Mouse (Mus musculus): ENCODE data around the gene Rhof. TPM values are rescaled to one million over a fixed set of nuclear protein-coding genes. Genes with fewer than 3 reads are reported as not detected.

Rhof gene
- polyA plus RNA-seq (2014; fragmentation: Nextera tagmentation; extraction: Ambion mirVana) = 2.0 and 3.2 TPM in 2 replicates

- peaks cover 13% of the 10 kb centered on the region; the same call in 1 of the 2 replicates for H3K36me3 ChIP-seq (ENCODE audit: control insufficient read depth, insufficient read depth, low read length)
- peak within 1 kb of the TSS; percentile 69; the same call in 1 of the 2 replicates for H3K27ac ChIP-seq (ENCODE audit: low read depth, low read length)
- WGBS = 4% methylated on average over 42 of the region's 44 CpGs
Measured at GRCm38 (mm10) chr5:123132308-123133071, at the start of gene Rhof. TSS of gene Rhof (minus strand) at chr5:123132692.

GRCm38 (mm10) chr5:123181536-123181935 is 49.0 kb upstream of the Rhof start:
- Histone ChIP-seq H3K9me3 (ENCODE audit: control insufficient read depth, low read length) (no peaks in the 10 kb centered on the region), H3K4me1 (ENCODE audit: control insufficient read depth, insufficient read depth, low read length) (no peaks in the 10 kb centered on the region), H3K9ac (ENCODE audit: low read depth, low read length) (no peak overlapping the region), H3K27ac (ENCODE audit: low read depth, low read length) (no peak overlapping the region), H3K4me2 (replicated peaks; ENCODE audit: low read depth, low read length) (no peak overlapping the region), H3K36me3 (ENCODE audit: control insufficient read depth, insufficient read depth, low read length) (no peaks in the 10 kb centered on the region), H3K4me3 (ENCODE audit: low read length) (no peak overlapping the region), H3K27me3 (ENCODE audit: control insufficient read depth, insufficient read depth, low read length) (no peaks in the 10 kb centered on the region)
- WGBS = 74% methylated on average over 6 of the region's 6 CpGs
- ATAC-seq (ENCODE audit: low FRiP score, low TSS enrichment) = no peak

More at GRCm38 (mm10) chr5:123132308-123133071, at the start of gene Rhof:
- no peaks in the 10 kb centered on the region for H3K27me3 ChIP-seq (ENCODE audit: control insufficient read depth, insufficient read depth, low read length)
- peaks cover 56% of the 10 kb centered on the region for H3K4me1 ChIP-seq (ENCODE audit: control insufficient read depth, insufficient read depth, low read length)
- ATAC-seq (ENCODE audit: low FRiP score, low TSS enrichment) = peak; percentile 67
- H3K4me3 ChIP-seq (ENCODE audit: low read length) = peak within 1 kb of the TSS; percentile 39
- no peaks in the 10 kb centered on the region for H3K9me3 ChIP-seq (ENCODE audit: control insufficient read depth, low read length)
- H3K4me2 ChIP-seq (replicated peaks; ENCODE audit: low read depth, low read length) = peak within 1 kb of the TSS; percentile 77
- H3K9ac ChIP-seq (ENCODE audit: low read depth, low read length) = peak within 1 kb of the TSS; percentile 47

DNA sequence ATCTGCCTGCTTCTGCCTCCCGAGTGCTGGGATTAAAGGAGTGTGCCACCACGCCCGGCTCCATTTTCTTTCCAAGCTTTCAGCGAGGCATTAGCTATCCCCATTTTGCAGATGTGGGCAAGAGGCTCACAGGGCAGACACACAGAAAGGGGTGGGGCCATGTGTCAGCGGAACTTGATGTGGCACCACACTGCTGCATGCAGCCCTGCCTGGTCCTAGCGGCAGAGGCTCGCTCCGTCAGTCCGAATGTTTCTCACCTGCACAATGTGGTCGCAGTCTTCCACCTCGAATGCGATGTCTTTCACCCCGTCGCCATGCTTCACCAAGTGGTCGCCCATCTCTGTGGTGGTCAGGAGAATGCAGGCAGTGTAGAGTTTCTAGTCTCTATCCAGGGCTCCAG is 47.9 kb upstream of the Rhof start:
- Histone ChIP-seq H3K4me3 (ENCODE audit: low read length) (no peak overlapping the region), H3K9me3 (ENCODE audit: control insufficient read depth, low read length) (no peaks in the 10 kb centered on the region), H3K4me2 (replicated peaks; ENCODE audit: low read depth, low read length) (no peak overlapping the region), H3K36me3 (ENCODE audit: control insufficient read depth, insufficient read depth, low read length) (no peaks in the 10 kb centered on the region), H3K9ac (ENCODE audit: low read depth, low read length) (no peak overlapping the region), H3K27me3 (ENCODE audit: control insufficient read depth, insufficient read depth, low read length) (no peaks in the 10 kb centered on the region), H3K4me1 (ENCODE audit: control insufficient read depth, insufficient read depth, low read length) (no peaks in the 10 kb centered on the region), H3K27ac (ENCODE audit: low read depth, low read length) (no peak overlapping the region)
- ATAC-seq (ENCODE audit: low FRiP score, low TSS enrichment) = no peak
- 91% methylated on average over 15 of the region's 15 CpGs for WGBS

DNA sequence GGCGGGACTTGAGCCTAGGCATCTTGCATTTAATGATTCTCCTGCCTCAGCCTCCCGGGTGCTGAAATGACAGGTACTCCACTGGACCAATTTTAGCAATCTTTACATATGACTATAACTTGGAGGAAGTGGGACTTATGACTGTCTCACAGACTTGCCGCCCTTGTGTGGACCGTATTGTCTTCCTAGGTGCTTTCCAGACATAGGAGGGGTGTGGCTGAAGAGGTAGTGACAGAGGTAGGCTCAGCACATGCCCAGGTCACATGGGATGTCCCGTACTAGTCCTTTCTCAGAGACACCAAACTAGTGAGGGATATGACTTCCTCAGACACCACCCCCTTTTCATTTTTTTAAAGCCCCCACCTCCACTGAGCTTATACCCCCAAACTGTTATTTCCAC is 46.3 kb upstream of the Rhof start:
- Histone ChIP-seq H3K27me3 (ENCODE audit: control insufficient read depth, insufficient read depth, low read length) (no peaks in the 10 kb centered on the region), H3K4me3 (ENCODE audit: low read length) (no peak overlapping the region), H3K36me3 (ENCODE audit: control insufficient read depth, insufficient read depth, low read length) (no peaks in the 10 kb centered on the region), H3K9ac (ENCODE audit: low read depth, low read length) (no peak overlapping the region), H3K4me1 (ENCODE audit: control insufficient read depth, insufficient read depth, low read length) (no peaks in the 10 kb centered on the region), H3K27ac (ENCODE audit: low read depth, low read length) (no peak overlapping the region), H3K9me3 (ENCODE audit: control insufficient read depth, low read length) (no peaks in the 10 kb centered on the region), H3K4me2 (replicated peaks; ENCODE audit: low read depth, low read length) (no peak overlapping the region)
- WGBS = 92% methylated on average over 5 of the region's 5 CpGs
- ATAC-seq (ENCODE audit: low FRiP score, low TSS enrichment) = no peak

DNA sequence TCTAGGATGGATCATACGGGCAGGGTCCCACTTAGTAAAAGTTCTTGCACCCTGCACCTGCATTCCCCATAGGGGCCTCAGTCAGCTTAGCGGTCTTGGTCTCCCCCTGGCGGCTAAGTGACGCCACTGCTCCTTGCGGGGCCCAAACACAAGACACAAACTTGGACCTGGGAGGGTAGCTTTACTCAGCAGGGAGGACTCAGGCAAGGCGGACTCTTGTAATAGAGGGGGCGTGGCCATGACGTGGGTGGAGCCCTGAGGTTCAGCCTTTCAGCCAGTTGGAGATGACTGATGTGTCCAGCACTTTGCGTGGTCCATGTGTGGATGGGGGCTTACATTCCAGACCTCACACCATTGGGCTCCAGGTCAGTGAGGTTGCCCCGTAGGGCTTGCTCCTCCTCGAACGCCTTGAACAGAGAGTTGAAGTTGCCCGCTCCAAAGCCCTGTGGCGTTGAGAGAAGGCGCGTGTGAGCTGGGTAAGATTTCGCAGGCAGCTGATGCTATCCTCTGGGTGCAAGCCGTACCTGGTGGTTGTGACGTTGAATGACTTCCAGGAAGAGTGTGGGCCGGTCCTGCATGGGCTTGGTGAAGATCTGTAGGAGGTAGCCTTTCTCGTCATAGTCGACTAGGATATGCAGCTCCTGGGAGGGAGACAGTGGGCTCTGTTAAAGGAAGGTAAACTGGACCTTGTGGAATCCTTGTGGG is 39.3 kb upstream of the Rhof start:
- Histone ChIP-seq H3K36me3 (ENCODE audit: control insufficient read depth, insufficient read depth, low read length) (peaks cover 7% of the 10 kb centered on the region), H3K9ac (ENCODE audit: low read depth, low read length) (peak overlapping the region; percentile 37; the same call in 1 of the 2 replicates)
- WGBS = 7% methylated on average over 22 of the region's 22 CpGs

GRCm38 (mm10) chr5:123170365-123170764 is 37.9 kb upstream of the Rhof start:
- no peak for ATAC-seq (ENCODE audit: low FRiP score, low TSS enrichment)
- H3K4me1 ChIP-seq (ENCODE audit: control insufficient read depth, insufficient read depth, low read length) = peaks cover 12% of the 10 kb centered on the region; the same call in 1 of the 2 replicates
- H3K36me3 ChIP-seq (ENCODE audit: control insufficient read depth, insufficient read depth, low read length) = peaks cover 19% of the 10 kb centered on the region
- 57% methylated on average over 9 of the region's 9 CpGs for WGBS
- no peak overlapping the region for H3K4me2 ChIP-seq (replicated peaks; ENCODE audit: low read depth, low read length)
- H3K9me3 ChIP-seq (ENCODE audit: control insufficient read depth, low read length) = no peaks in the 10 kb centered on the region
- no peaks in the 10 kb centered on the region for H3K27me3 ChIP-seq (ENCODE audit: control insufficient read depth, insufficient read depth, low read length)
- no peak overlapping the region for H3K9ac ChIP-seq (ENCODE audit: low read depth, low read length)
- H3K4me3 ChIP-seq (ENCODE audit: low read length) = no peak overlapping the region
- H3K27ac ChIP-seq (ENCODE audit: low read depth, low read length) = no peak overlapping the region

More for the DNA sequence above, 39.3 kb upstream of the Rhof start:
- Histone ChIP-seq H3K4me3 (ENCODE audit: low read length) (peak overlapping the region; percentile 22), H3K4me1 (ENCODE audit: control insufficient read depth, insufficient read depth, low read length) (peaks cover 12% of the 10 kb centered on the region; the same call in 1 of the 2 replicates), H3K27me3 (ENCODE audit: control insufficient read depth, insufficient read depth, low read length) (no peaks in the 10 kb centered on the region), H3K9me3 (ENCODE audit: control insufficient read depth, low read length) (no peaks in the 10 kb centered on the region), H3K4me2 (replicated peaks; ENCODE audit: low read depth, low read length) (peak overlapping the region; percentile 45), H3K27ac (ENCODE audit: low read depth, low read length) (no peak overlapping the region)
- ATAC-seq (ENCODE audit: low FRiP score, low TSS enrichment) = peak; percentile 87

DNA sequence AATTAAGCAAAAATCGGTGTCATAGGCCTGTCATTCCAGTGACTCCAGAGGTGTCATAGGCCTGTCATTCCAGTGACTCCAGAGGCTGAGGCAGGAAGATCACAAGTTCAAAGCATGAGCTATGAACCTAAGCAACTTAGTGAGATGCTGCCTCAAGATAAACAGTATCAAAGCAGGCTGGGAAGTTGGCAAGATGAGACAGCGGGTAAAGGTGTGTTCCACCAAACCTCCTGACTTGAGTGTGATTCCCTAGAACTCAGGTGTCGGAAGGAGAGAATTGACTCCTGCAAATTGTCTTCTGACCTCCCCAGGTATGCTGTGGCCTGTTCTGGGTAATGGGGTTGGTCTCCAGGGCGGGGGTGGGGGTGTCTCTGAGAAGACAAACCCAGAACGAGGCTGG is 36.8 kb upstream of the Rhof start, which contains the start of gene Psmd9:
Gene Psmd9 (plus strand): TSS at position 130 of the 400 bp plus-strand sequence.
- Histone ChIP-seq H3K4me2 (replicated peaks; ENCODE audit: low read depth, low read length) (no peak within 1 kb of the TSS), H3K9ac (ENCODE audit: low read depth, low read length) (no peak within 1 kb of the TSS), H3K27ac (ENCODE audit: low read depth, low read length) (no peak within 1 kb of the TSS), H3K27me3 (ENCODE audit: control insufficient read depth, insufficient read depth, low read length) (no peaks in the 10 kb centered on the region), H3K36me3 (ENCODE audit: control insufficient read depth, insufficient read depth, low read length) (peaks cover 24% of the 10 kb centered on the region), H3K9me3 (ENCODE audit: control insufficient read depth, low read length) (no peaks in the 10 kb centered on the region), H3K4me3 (ENCODE audit: low read length) (no peak within 1 kb of the TSS), H3K4me1 (ENCODE audit: control insufficient read depth, insufficient read depth, low read length) (peaks cover 12% of the 10 kb centered on the region; the same call in 1 of the 2 replicates)
- 79% methylated on average over 5 of the region's 5 CpGs for WGBS
- no peak for ATAC-seq (ENCODE audit: low FRiP score, low TSS enrichment)

- Histone ChIP-seq H3K9me3 (ENCODE audit: control insufficient read depth, low read length) (no peaks in the 10 kb centered on the region), H3K9ac (ENCODE audit: low read depth, low read length) (no peak overlapping the region), H3K27ac (ENCODE audit: low read depth, low read length) (no peak overlapping the region), H3K4me1 (ENCODE audit: control insufficient read depth, insufficient read depth, low read length) (peaks cover 12% of the 10 kb centered on the region; the same call in 1 of the 2 replicates), H3K4me3 (ENCODE audit: low read length) (no peak overlapping the region), H3K27me3 (ENCODE audit: control insufficient read depth, insufficient read depth, low read length) (no peaks in the 10 kb centered on the region), H3K4me2 (replicated peaks; ENCODE audit: low read depth, low read length) (no peak overlapping the region), H3K36me3 (ENCODE audit: control insufficient read depth, insufficient read depth, low read length) (peaks cover 41% of the 10 kb centered on the region)
- ATAC-seq (ENCODE audit: low FRiP score, low TSS enrichment) = no peak
- WGBS = 82% methylated on average over 5 of the region's 5 CpGs
Measured at GRCm38 (mm10) chr5:123167591-123167990, 35.1 kb upstream of the Rhof start.

DNA sequence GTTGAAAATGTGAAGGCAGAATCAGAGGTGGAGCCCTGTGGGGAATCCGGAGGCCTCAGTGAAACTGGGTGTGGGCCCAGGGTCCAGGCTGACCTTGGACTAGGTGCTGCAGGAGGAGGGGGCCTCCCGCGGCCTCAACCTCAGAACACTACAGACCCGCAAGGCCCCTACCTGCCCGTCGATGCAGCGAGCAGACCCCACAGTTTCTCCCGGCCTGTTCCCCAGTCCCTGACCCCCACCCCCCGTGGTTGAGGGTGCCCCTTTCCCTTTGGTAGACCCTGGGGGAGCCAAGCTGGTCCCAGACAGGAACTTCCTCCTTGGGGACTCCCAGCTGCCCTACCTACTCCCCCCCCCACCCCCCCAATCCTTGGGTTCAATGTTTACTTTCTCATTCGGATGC is 33.9 kb upstream of the Rhof start:
- peaks cover 12% of the 10 kb centered on the region; the same call in 1 of the 2 replicates for H3K4me1 ChIP-seq (ENCODE audit: control insufficient read depth, insufficient read depth, low read length)
- H3K9me3 ChIP-seq (ENCODE audit: control insufficient read depth, low read length) = no peaks in the 10 kb centered on the region
- no peak for ATAC-seq (ENCODE audit: low FRiP score, low TSS enrichment)
- H3K9ac ChIP-seq (ENCODE audit: low read depth, low read length) = no peak overlapping the region
- H3K4me2 ChIP-seq (replicated peaks; ENCODE audit: low read depth, low read length) = no peak overlapping the region
- H3K27ac ChIP-seq (ENCODE audit: low read depth, low read length) = no peak overlapping the region
- H3K36me3 ChIP-seq (ENCODE audit: control insufficient read depth, insufficient read depth, low read length) = peaks cover 52% of the 10 kb centered on the region
- no peak overlapping the region for H3K4me3 ChIP-seq (ENCODE audit: low read length)
- H3K27me3 ChIP-seq (ENCODE audit: control insufficient read depth, insufficient read depth, low read length) = no peaks in the 10 kb centered on the region
- 89% methylated on average over 10 of the region's 10 CpGs for WGBS

All from kidney, embryonic 14.5 days (tissue).